ENCODE assay signal across 16 mouse cellular contexts in genomic region chr13:32317354-32317753, GRCm38 (mm10).
"Had no signal": no experiment of that assay in that cellular context is flagged by ENCODE, and none has a peak within 500 bp of the region (broad histone marks: within the 10 kb centered on the region; RNA-seq: fewer than 3 reads in every experiment).

No protein-coding gene starts in this region.

- H3K27ac ChIP-seq: neural tube, embryonic 13.5 days; neural tube, embryonic 15.5 days; stomach, embryonic 15.5 days; stomach, postnatal 0 days had no signal

- H3K4me1 ChIP-seq: neural tube, embryonic 13.5 days; neural tube, embryonic 15.5 days; stomach, embryonic 15.5 days had no signal

- H3K9me3 ChIP-seq: neural tube, embryonic 13.5 days; neural tube, embryonic 15.5 days; stomach, embryonic 15.5 days had no signal

- H3K36me3 ChIP-seq: neural tube, embryonic 13.5 days; neural tube, embryonic 15.5 days; stomach, embryonic 15.5 days had no signal

- H3K27me3 ChIP-seq: neural tube, embryonic 15.5 days; stomach, embryonic 15.5 days had no signal

- DNase-seq: retina, postnatal 1 day; right cerebral cortex, adult 18-20 months; right cerebral cortex, postnatal 14 days; right cerebral cortex, postnatal 25 days; right cerebral cortex, postnatal 4 days; spleen, adult 18-20 months; thymus, adult 18-20 months; thymus, adult 2 months; thymus, postnatal 14 days; thymus, postnatal 25 days; thymus, postnatal 36 days; thymus, postnatal 4 days had no signal

- H3K9ac ChIP-seq: neural tube, embryonic 13.5 days; neural tube, embryonic 15.5 days; stomach, embryonic 15.5 days had no signal

- H3K4me3 ChIP-seq: neural tube, embryonic 13.5 days; neural tube, embryonic 15.5 days; stomach, embryonic 15.5 days had no signal

- H3K4me2 ChIP-seq: neural tube, embryonic 13.5 days; neural tube, embryonic 15.5 days; stomach, embryonic 15.5 days had no signal
